In the genomic region with DNA sequence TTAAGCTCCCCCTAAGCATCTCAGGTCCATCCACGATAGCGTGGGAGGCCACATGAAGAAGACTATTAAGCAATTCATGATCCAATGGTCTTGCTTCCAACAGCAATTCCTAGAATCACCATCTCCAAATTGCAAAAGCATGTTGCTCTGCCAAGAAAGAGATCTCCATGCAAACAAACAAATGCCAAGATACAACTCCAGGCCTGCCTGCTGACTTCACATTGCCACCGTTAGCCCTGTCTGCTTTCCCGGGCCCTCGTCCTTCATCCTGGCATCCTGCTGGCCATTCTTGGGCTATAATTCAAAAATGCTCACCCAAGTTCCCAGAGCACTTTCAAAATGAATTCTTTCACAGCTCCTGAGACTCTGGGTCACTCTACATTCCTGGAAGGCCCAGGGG, we compare ENCODE assay signal across 12 mouse cellular contexts. TPM values are rescaled to one million over a fixed set of nuclear protein-coding genes. Genes with fewer than 3 reads are reported as not detected.
DNase-seq lines count a peak whose midpoint lies in the region; ATAC-seq and TF ChIP-seq lines count a peak whose summit lies in the region.
"Had no signal": no experiment of that assay in that cellular context is flagged by ENCODE, and none has a peak within 500 bp of the region (broad histone marks: within the 10 kb centered on the region; RNA-seq: fewer than 3 reads in every experiment).

No protein-coding gene starts in this region.

- H3K4me3 ChIP-seq in lung, embryonic 14.5 days (ENCODE audit: low read depth, low read length) = no peak overlapping the region
- H3K4me3 ChIP-seq in limb, embryonic 13.5 days = no peak overlapping the region
- H3K4me3 ChIP-seq: erythroblast, embryonic 14.5 days; myocyte had no signal

- no peak overlapping the region for H3K9ac ChIP-seq in lung, embryonic 14.5 days
- H3K9ac ChIP-seq in limb, embryonic 13.5 days = no peak overlapping the region

- H3K4me1 ChIP-seq in lung, embryonic 14.5 days (ENCODE audit: insufficient read depth) = peaks cover 39% of the 10 kb centered on the region
- peaks cover 59% of the 10 kb centered on the region for H3K4me1 ChIP-seq in limb, embryonic 13.5 days

- no peak for TF ChIP-seq CTCF in lung, embryonic 14.5 days (IDR thresholded peaks at IDR 0.05; ENCODE audit: low read depth)

- H3K36me3 ChIP-seq in lung, embryonic 14.5 days (ENCODE audit: insufficient read depth) = no peaks in the 10 kb centered on the region
- H3K36me3 ChIP-seq in limb, embryonic 13.5 days = no peaks in the 10 kb centered on the region

- DNase-seq in adrenal gland, adult 8-10 months = peak; percentile 47
- DNase-seq in adrenal gland, postnatal 25 days = no peak
- DNase-seq in heart, adult 9 months (ENCODE audit: low spot score in 2 of 2) = peak; percentile 46 to 55
- DNase-seq in heart, postnatal 14 days = no peak
- no peak for DNase-seq in lung, embryonic 14.5 days
- DNase-seq in lung, postnatal 14 days = no peak
- DNase-seq in left cerebral cortex, postnatal 4 days = no peak
- DNase-seq: retina, postnatal 1 day; thymus, adult 18-20 months had no signal

- 0 out of 2 replicates have a peak overlapping the region, but pooled peaks have one; percentile 25 for H3K27ac ChIP-seq in lung, embryonic 14.5 days (ENCODE audit: low read depth)
- H3K27ac ChIP-seq in limb, embryonic 13.5 days = 0 out of 2 replicates have a peak overlapping the region, but pooled peaks have one; percentile 11

- no peaks in the 10 kb centered on the region for H3K27me3 ChIP-seq in lung, embryonic 14.5 days (ENCODE audit: insufficient read depth, low read length)
- no peaks in the 10 kb centered on the region for H3K27me3 ChIP-seq in limb, embryonic 13.5 days

- H3K9me3 ChIP-seq in lung, embryonic 14.5 days (ENCODE audit: low read depth, low read length) = no peaks in the 10 kb centered on the region
- no peaks in the 10 kb centered on the region for H3K9me3 ChIP-seq in limb, embryonic 13.5 days

- H3K4me2 ChIP-seq in lung, embryonic 14.5 days = no peak overlapping the region
- H3K4me2 ChIP-seq in limb, embryonic 13.5 days (replicated peaks) = no peak overlapping the region

- intact Hi-C loops in heart, postnatal 14 days (cut with DNase I) = no loop called here
- intact Hi-C loops in left cerebral cortex, postnatal 4 days (cut with DNase I) = loop anchor here (10.0 kb wide), 2 partner anchors 188 to 358 kb away; a partner anchor contains a TSS

- ATAC-seq in lung, embryonic 14.5 days (ENCODE audit: insufficient read depth) = no peak
- no peak for ATAC-seq in limb, embryonic 13.5 days (ENCODE audit: low FRiP score, low read depth)

- 70% methylated on average over 5 of the region's 5 CpGs for WGBS in lung, embryonic 14.5 days
- WGBS in limb, embryonic 13.5 days = 68% methylated on average over 5 of the region's 5 CpGs

RNA-seq across cellular contexts. Expression of a gene that starts 5.6 kb away (rescaled TPM):
- 10 to 100 TPM; 61.2 to 89.9 (median 81.5) TPM for total RNA-seq in adrenal gland, adult 8-10 months (2022)
- 80.6 and 88.3 TPM in 2 replicates for total RNA-seq in adrenal gland, postnatal 25 days (2021)
- total RNA-seq in heart, postnatal 14 days (2021) = 10 to 100 TPM; 48.0 to 55.1 TPM
- polyA plus RNA-seq in lung, embryonic 14.5 days (2014; fragmentation: Nextera tagmentation; extraction: Ambion mirVana) = 49.8 and 54.6 TPM in 2 replicates
- polyA plus RNA-seq in limb, embryonic 13.5 days (2015; fragmentation: Nextera tagmentation; extraction: Ambion mirVana) = 60.2 and 63.9 TPM in 2 replicates
- total RNA-seq in left cerebral cortex, postnatal 4 days (2021) = 100 to 1,000 TPM in 1 of 2 experiments, 10 to 100 TPM in 1; 96.4 to 104 TPM

Comparison
In these comparisons a context has a peak if more than half of its experiments do, and no peak if none do; other contexts are left out.
1. DNase-seq: peak in adrenal gland, adult 8-10 months (single experiment) and heart, adult 9 months (2 of 2); none in adrenal gland, postnatal 25 days (single experiment), heart, postnatal 14 days (0 of 2), lung, embryonic 14.5 days (single experiment), lung, postnatal 14 days (single experiment) and left cerebral cortex, postnatal 4 days (single experiment).